Mouse (Mus musculus) ES-E14 (cell line): ENCODE data around the gene Gm3880. TPM values are rescaled to one million over a fixed set of nuclear protein-coding genes. Genes with fewer than 3 reads are reported as not detected.
A peak's percentile ranks its signal among the peaks of the same experiment; 100 is the strongest.
"Not testable (repeated sequence)": the region's sequence is repeated elsewhere in the genome, so short reads cannot be mapped to it uniquely, and the experiment has no call there.

Source experiments
- DNase-seq: peaks from one replicate; pipeline ENCODE4 v3.0.0-alpha.2; 2013; ENCODE audit warnings: low read depth, low spot score
- H3K27ac ChIP-seq: 2 replicates; pipeline ENCODE4 v1.5.1; 2012; ENCODE audit warnings: low read depth, mild to moderate bottlenecking, low read length, moderate library complexity, mixed read lengths; ENCODE audit not compliant: poor library complexity, insufficient read depth, severe bottlenecking
- H3K36me3 ChIP-seq: 2 replicates; pipeline ENCODE4 v1.6.1; 2012; ENCODE audit warnings: mild to moderate bottlenecking, low read length, moderate library complexity, mixed read lengths; ENCODE audit not compliant: control insufficient read depth, poor library complexity, insufficient read depth, severe bottlenecking
- H3K4me1 ChIP-seq, 2 experiments: fragments of 150-350 bp in 1 of 2; sonication (generic) in 1 of 2; 2 replicates each; pipeline ENCODE4 v1.6.1; 2012; ENCODE audit warnings: low read length in 2 of 2, mild to moderate bottlenecking in 1 of 2, mixed read lengths in 1 of 2; ENCODE audit not compliant: control insufficient read depth in 2 of 2, insufficient read depth in 2 of 2, poor library complexity in 1 of 2
- H3K4me3 ChIP-seq, 2 experiments: fragments of 150-350 bp in 1 of 2; sonication (generic) in 1 of 2; 2 replicates each; pipeline ENCODE4 v1.5.1; 2012; ENCODE audit warnings: low read length in 2 of 2, low read depth in 1 of 2, mild to moderate bottlenecking in 1 of 2, mixed read lengths in 1 of 2; ENCODE audit not compliant: insufficient read depth in 1 of 2, poor library complexity in 1 of 2, severe bottlenecking in 1 of 2
- H3K9ac ChIP-seq: 2 replicates; pipeline ENCODE4 v1.6.1; 2012; ENCODE audit warnings: low read depth, mild to moderate bottlenecking, low read length, mixed read lengths; ENCODE audit not compliant: poor library complexity, insufficient read depth, severe bottlenecking
- H3K9me3 ChIP-seq: fragments of 150-350 bp; sonication (generic); 2 replicates; pipeline ENCODE4 v1.6.1; 2012; ENCODE audit warnings: low read depth, mild to moderate bottlenecking, low read length; ENCODE audit not compliant: control insufficient read depth, insufficient read depth
- in situ Hi-C, 2 experiments: fragments of 600-800 bp; cut with MboI; formaldehyde crosslinking; loops; one replicate each; pipeline ENCODE4 v1.15.1; 2025; ENCODE audit warnings: low sequenced_read_pairs in 2 of 2, inconsistent platforms in 1 of 2; ENCODE audit not compliant: unreplicated experiment in 2 of 2
- total RNA-seq: library from RNA; depleted of rRNA; stranded (reverse); fragments of 300-350 nt; gene quantifications from 2 replicates; pipeline ENCODE4 v1.2.3, GENCODE M21; 2012; rRNA removed

Gm3880 gene
- total RNA-seq = 1.7 TPM in 1 of 2 replicates, not detected in the other

DNA sequence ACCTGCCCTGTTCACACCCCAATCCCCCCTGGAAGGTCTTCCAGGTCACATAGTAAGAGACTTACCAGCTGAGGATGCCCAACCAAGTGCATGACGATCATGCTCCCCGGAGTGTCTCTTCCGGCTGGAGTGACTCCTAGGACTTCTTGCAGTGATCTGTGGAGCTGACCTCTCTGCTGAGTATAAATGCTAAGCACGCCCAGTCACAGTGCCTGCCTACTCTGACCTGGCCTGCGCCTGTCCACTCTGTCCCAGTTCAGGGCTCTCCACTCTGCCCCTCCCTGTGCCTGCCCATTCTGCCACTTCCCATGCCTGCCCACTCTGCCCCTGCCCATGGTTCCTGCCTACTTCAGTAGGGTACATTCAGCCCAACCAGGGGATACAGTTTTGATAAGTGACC, at the start of gene Gm3880:
TSS of gene Gm3880 (minus strand) at position 101 of the 400 bp plus-strand sequence.
- H3K4me1 ChIP-seq, H3K4me3 ChIP-seq, DNase-seq, in situ Hi-C loops, H3K9me3 ChIP-seq, H3K9ac ChIP-seq, H3K36me3 ChIP-seq, H3K27ac ChIP-seq: not testable (repeated sequence)

DNA sequence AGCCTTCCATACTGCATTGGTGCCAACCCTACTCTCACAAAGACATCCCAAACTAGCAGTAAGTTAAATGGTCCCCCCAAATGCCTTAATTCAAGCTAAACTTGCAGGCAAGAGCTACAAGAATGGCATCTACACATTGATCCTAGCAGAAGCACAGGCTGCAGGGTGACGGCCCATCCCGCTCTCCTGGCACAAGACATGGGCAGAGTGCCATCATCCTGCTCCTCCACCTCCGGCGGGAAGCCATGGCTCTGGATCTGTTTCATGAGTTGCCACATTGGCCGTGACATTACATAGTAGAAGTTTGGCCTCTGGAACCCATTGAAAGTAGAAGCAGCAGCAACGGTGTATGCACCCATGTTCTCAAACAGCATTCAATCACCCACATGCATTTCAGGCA, 37.5 kb upstream of the Gm3880 start:
- H3K9ac ChIP-seq, H3K4me3 ChIP-seq, H3K9me3 ChIP-seq, DNase-seq, H3K4me1 ChIP-seq, H3K36me3 ChIP-seq, in situ Hi-C loops, H3K27ac ChIP-seq: not testable (repeated sequence)

DNA sequence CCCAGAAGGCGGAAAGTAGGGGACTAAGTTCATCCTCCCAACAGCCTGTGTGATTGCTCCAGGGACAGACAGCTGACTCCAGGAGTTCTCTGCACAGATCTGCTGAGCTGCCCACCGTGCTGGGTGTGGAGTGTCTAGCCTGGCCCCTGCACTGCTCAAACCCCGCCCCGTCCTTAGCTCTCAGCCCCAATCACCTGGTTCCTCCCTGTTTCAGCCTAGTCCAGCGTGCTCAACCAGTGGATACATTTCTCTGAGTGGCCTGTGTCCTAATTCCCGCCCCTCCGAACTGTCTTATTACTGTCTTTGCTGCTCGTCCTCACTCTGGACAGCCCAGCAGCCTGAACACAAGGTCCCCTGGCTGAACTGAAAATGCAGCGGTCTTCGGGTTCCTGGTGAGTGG, 20.8 kb upstream of the Gm3880 start, which contains the start of the genes Gm9112 and Dmrtc1b:
TSS of gene Gm9112 (minus strand) at position 101 of the 400 bp plus-strand sequence.
TSS of gene Dmrtc1b (plus strand) at position 331 of the 400 bp plus-strand sequence.
- H3K36me3 ChIP-seq, H3K27ac ChIP-seq, DNase-seq, in situ Hi-C loops, H3K9ac ChIP-seq, H3K9me3 ChIP-seq, H3K4me3 ChIP-seq, H3K4me1 ChIP-seq: not testable (repeated sequence)

DNA sequence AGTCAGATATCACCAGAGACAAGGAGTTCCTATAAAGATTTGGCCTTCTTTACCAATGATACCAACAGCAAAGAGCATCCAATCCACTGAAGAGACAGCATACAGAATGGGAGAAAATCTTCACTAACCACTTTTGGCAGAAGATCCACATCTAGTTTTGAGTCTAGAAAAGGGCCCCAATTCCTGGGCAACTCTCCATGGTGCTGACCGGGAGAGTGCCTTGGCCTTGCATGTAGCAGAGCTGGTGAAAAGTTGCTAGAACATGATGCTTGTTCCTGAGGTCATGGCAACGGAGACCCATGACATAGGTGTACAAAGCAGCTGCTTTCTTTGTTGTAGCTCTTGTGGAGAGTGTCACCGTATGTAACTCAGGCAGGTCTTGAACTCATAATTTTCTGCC, 13.9 kb upstream of the Gm3880 start:
- DNase-seq, H3K36me3 ChIP-seq, in situ Hi-C loops, H3K4me1 ChIP-seq, H3K27ac ChIP-seq, H3K9me3 ChIP-seq, H3K9ac ChIP-seq, H3K4me3 ChIP-seq: not testable (repeated sequence)

DNA sequence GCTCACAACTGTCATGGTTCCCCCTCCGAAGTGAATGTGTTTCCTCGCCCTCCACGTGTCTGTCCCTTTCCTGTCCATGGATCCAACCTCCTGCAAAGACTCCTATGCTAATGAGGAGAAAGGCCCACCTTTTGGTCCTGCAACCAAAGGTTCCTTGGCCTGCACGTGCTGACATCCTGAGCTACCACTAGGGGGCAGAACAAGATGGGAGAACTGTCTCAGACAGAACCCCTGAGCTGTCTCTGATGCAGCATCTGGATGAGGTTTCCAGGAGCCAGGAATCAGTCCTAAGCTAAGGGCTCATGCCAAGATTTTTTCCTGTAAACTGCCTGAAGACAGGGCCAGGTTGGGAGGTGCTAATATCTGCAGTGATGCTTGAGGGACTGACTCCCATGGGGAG, 2.5 kb upstream of the Gm3880 start:
- H3K4me3 ChIP-seq, in situ Hi-C loops, H3K4me1 ChIP-seq, H3K9me3 ChIP-seq, H3K36me3 ChIP-seq, H3K9ac ChIP-seq, H3K27ac ChIP-seq: not testable (repeated sequence)
- peak; percentile 11 for DNase-seq

DNA sequence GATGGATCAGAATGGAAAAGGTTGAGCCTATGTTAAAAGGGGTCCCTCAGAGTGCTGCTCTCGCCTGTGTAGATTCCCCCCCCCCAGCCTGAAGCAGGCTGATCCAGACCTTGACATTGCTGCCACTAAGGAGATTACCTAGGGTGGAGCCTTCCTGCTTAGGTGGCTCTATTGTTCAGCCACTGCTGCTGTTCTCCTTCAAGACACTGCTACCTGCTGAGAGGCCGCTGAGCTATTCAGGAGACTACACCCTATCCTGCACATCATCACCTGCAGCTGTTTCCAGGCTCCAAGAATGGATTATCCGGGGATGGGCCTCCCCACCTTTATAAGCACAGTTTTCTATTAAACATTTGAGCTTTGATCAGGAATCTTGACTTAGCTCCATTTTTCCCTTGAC, 2.1 kb downstream of the Gm3880 start:
- peak; percentile 1 for DNase-seq
- H3K9me3 ChIP-seq, H3K36me3 ChIP-seq, H3K4me3 ChIP-seq, H3K27ac ChIP-seq, H3K4me1 ChIP-seq, H3K9ac ChIP-seq, in situ Hi-C loops: not testable (repeated sequence)
